Mouse (Mus musculus): Measurements from ENCODE around the gene Prtn3. TPM values are rescaled to one million over a fixed set of nuclear protein-coding genes. Genes with fewer than 3 reads are reported as not detected.

The Prtn3 gene
- polyA plus RNA-seq, 1 experiment from 2014 or later = 2.4 TPM

GRCm38 (mm10) chr10:79849941-79850628 is 24.2 kb upstream of the Prtn3 start:
- WGBS = 57% methylated on average over 8 of the region's 8 CpGs
- H3K36me3 ChIP-seq (ENCODE audit: insufficient read depth, low read length) = no peaks in the 10 kb centered on the region
- H3K27ac ChIP-seq (ENCODE audit: low read length) = peak overlapping the region; percentile 68; the same call in 1 of the 2 replicates

GRCm38 (mm10) chr10:79851653-79852052 is 22.6 kb upstream of the Prtn3 start:
- Histone ChIP-seq H3K27ac (ENCODE audit: low read length) (peak overlapping the region; percentile 97), H3K36me3 (ENCODE audit: insufficient read depth, low read length) (no peaks in the 10 kb centered on the region), H3K9ac (replicated peaks; ENCODE audit: low read depth) (no peak overlapping the region; the same call in 1 of the 2 replicates), H3K27me3 (replicated peaks; ENCODE audit: insufficient read depth, low read length) (no peaks in the 10 kb centered on the region), H3K9me3 (ENCODE audit: low read length) (no peaks in the 10 kb centered on the region), H3K4me1 (ENCODE audit: insufficient read depth, low read depth, low read length) (peaks cover 30% of the 10 kb centered on the region), H3K4me3 (ENCODE audit: low read depth, low read length) (no peak overlapping the region), H3K4me2 (replicated peaks; ENCODE audit: low read depth, low read length) (no peak overlapping the region)
- WGBS = 47% methylated on average over 3 of the region's 3 CpGs
- DNase-seq (ENCODE audit: low spot score) = no peak
- ATAC-seq = no peak
- TF ChIP-seq EP300 (IDR thresholded peaks at IDR 0.05) = no peak
- no peak for TF ChIP-seq CTCF (IDR thresholded peaks at IDR 0.05)

More at GRCm38 (mm10) chr10:79849941-79850628, 24.2 kb upstream of the Prtn3 start:
- no peak for ATAC-seq
- Histone ChIP-seq H3K4me2 (replicated peaks; ENCODE audit: low read depth, low read length) (no peak overlapping the region), H3K4me1 (ENCODE audit: insufficient read depth, low read depth, low read length) (peaks cover 28% of the 10 kb centered on the region), H3K27me3 (replicated peaks; ENCODE audit: insufficient read depth, low read length) (no peaks in the 10 kb centered on the region), H3K4me3 (ENCODE audit: low read depth, low read length) (no peak overlapping the region), H3K9ac (replicated peaks; ENCODE audit: low read depth) (no peak overlapping the region), H3K9me3 (ENCODE audit: low read length) (no peaks in the 10 kb centered on the region)
- TF ChIP-seq CTCF (IDR thresholded peaks at IDR 0.05) = no peak
- no peak for TF ChIP-seq EP300 (IDR thresholded peaks at IDR 0.05)
- no peak for DNase-seq (ENCODE audit: low spot score)

GRCm38 (mm10) chr10:79852107-79852789 is 22.0 kb upstream of the Prtn3 start:
- peaks cover 36% of the 10 kb centered on the region for H3K4me1 ChIP-seq (ENCODE audit: insufficient read depth, low read depth, low read length)
- no peak overlapping the region for H3K4me2 ChIP-seq (replicated peaks; ENCODE audit: low read depth, low read length)
- ATAC-seq = peak; percentile 2; the same call in 1 of the 2 replicates
- DNase-seq (ENCODE audit: low spot score) = peak; percentile 87
- peak overlapping the region; percentile 97 for H3K27ac ChIP-seq (ENCODE audit: low read length)
- no peak overlapping the region for H3K4me3 ChIP-seq (ENCODE audit: low read depth, low read length)
- no peaks in the 10 kb centered on the region for H3K27me3 ChIP-seq (replicated peaks; ENCODE audit: insufficient read depth, low read length)
- TF ChIP-seq CTCF (IDR thresholded peaks at IDR 0.05) = no peak
- TF ChIP-seq EP300 (IDR thresholded peaks at IDR 0.05) = no peak; the same call in 1 of the 2 replicates
- H3K9ac ChIP-seq (replicated peaks; ENCODE audit: low read depth) = no peak overlapping the region; the same call in 1 of the 2 replicates
- 19% methylated on average over 9 of the region's 9 CpGs for WGBS
- H3K36me3 ChIP-seq (ENCODE audit: insufficient read depth, low read length) = no peaks in the 10 kb centered on the region
- no peaks in the 10 kb centered on the region for H3K9me3 ChIP-seq (ENCODE audit: low read length)

- Histone ChIP-seq H3K9ac (replicated peaks; ENCODE audit: low read depth) (peak overlapping the region; percentile 46), H3K36me3 (ENCODE audit: insufficient read depth, low read length) (no peaks in the 10 kb centered on the region)
- 18% methylated on average over 8 of the region's 8 CpGs for WGBS
These were observed 21.4 kb upstream of the Prtn3 start for GRCm38 (mm10) chr10:79852827-79853226.

GRCm38 (mm10) chr10:79853392-79853791 is 20.9 kb upstream of the Prtn3 start:
- Histone ChIP-seq H3K4me1 (ENCODE audit: insufficient read depth, low read depth, low read length) (peaks cover 47% of the 10 kb centered on the region), H3K9ac (replicated peaks; ENCODE audit: low read depth) (peak overlapping the region; percentile 46), H3K9me3 (ENCODE audit: low read length) (no peaks in the 10 kb centered on the region), H3K4me2 (replicated peaks; ENCODE audit: low read depth, low read length) (peak overlapping the region; percentile 63), H3K27me3 (replicated peaks; ENCODE audit: insufficient read depth, low read length) (no peaks in the 10 kb centered on the region), H3K27ac (ENCODE audit: low read length) (peak overlapping the region; percentile 97), H3K4me3 (ENCODE audit: low read depth, low read length) (peak overlapping the region; percentile 37), H3K36me3 (ENCODE audit: insufficient read depth, low read length) (no peaks in the 10 kb centered on the region)
- TF ChIP-seq EP300 (IDR thresholded peaks at IDR 0.05) = no peak; the same call in 1 of the 2 replicates
- no peak for TF ChIP-seq CTCF (IDR thresholded peaks at IDR 0.05)
- DNase-seq (ENCODE audit: low spot score) (peak; percentile 97), ATAC-seq (peak; percentile 49)
- WGBS = 1% methylated on average over 15 of the region's 15 CpGs

More at GRCm38 (mm10) chr10:79852827-79853226, 21.4 kb upstream of the Prtn3 start:
- DNase-seq (ENCODE audit: low spot score) (no peak), ATAC-seq (no peak)
- Histone ChIP-seq H3K27ac (ENCODE audit: low read length) (peak overlapping the region; percentile 97), H3K4me1 (ENCODE audit: insufficient read depth, low read depth, low read length) (peaks cover 42% of the 10 kb centered on the region), H3K27me3 (replicated peaks; ENCODE audit: insufficient read depth, low read length) (no peaks in the 10 kb centered on the region), H3K4me3 (ENCODE audit: low read depth, low read length) (no peak overlapping the region), H3K4me2 (replicated peaks; ENCODE audit: low read depth, low read length) (peak overlapping the region; percentile 63), H3K9me3 (ENCODE audit: low read length) (no peaks in the 10 kb centered on the region)
- TF ChIP-seq CTCF (IDR thresholded peaks at IDR 0.05) (no peak), EP300 (IDR thresholded peaks at IDR 0.05) (no peak)
